ENCODE assay signal across 26 mouse cellular contexts in the genomic region with DNA sequence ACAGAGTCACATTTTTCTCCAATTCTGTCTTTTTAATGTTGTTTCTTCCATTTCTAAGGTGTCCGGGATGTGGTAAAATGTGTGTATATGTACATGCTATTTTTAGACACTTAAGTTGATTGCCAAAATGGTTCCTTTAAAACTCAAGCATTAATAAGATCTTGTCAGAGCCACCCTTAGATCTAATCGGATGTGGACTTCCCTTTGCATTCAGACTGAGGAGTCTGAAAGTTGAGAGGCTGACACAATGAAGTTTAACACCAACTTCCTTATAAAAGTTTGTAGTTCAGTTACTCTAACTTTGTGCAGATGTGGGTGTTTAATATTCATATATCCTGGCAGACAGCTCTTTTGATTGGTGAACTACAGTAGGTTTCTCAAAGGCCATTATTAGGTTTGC.
A peak's percentile ranks its signal among the peaks of the same experiment; 100 is the strongest.
DNase-seq lines count a peak whose midpoint lies in the region; ATAC-seq lines count a peak whose summit lies in the region.
"Had no signal": no experiment of that assay in that cellular context is flagged by ENCODE, and none has a peak within 500 bp of the region (broad histone marks: within the 10 kb centered on the region; RNA-seq: fewer than 3 reads in every experiment).

No protein-coding gene starts in this region.

- H3K27ac ChIP-seq in forebrain, embryonic 13.5 days: no peak overlapping the region
- H3K27ac ChIP-seq: embryonic facial prominence, embryonic 10.5 days; embryonic facial prominence, embryonic 12.5 days had no signal

- ATAC-seq in common myeloid progenitor, adult 5-6 weeks (replicated peaks; ENCODE audit: low read depth, poor library complexity, severe bottlenecking): peak; percentile 39; the same call in 1 of the 2 replicates
- ATAC-seq in hematopoietic stem cell, adult 5-6 weeks (replicated peaks in 1 of 2; ENCODE audit: insufficient read depth in 1 of 2, low FRiP score in 2 of 2, low TSS enrichment in 1 of 2, low read depth in 1 of 2, poor library complexity in 2 of 2, severe bottlenecking in 2 of 2): peak; percentile 45 to 47; a peak in 3 of 4 replicates
- ATAC-seq in megakaryocyte progenitor cell, adult 5-6 weeks (replicated peaks; ENCODE audit: poor library complexity): peak; percentile 58
- no peak for ATAC-seq in forebrain, embryonic 13.5 days
- ATAC-seq: activated CD4-positive, CD25-positive, alpha-beta regulatory T cell, adult 4 months; CD4-positive, CD25-positive, alpha-beta regulatory T cell, adult 4 months; forebrain, embryonic 14.5 days; forebrain, postnatal 0 days; Patski had no signal

- WGBS in forebrain, embryonic 13.5 days: 90% methylated on average over 2 of the region's 2 CpGs

- H3K9me3 ChIP-seq in forebrain, embryonic 13.5 days (replicated peaks): no peaks in the 10 kb centered on the region
- H3K9me3 ChIP-seq: embryonic facial prominence, embryonic 10.5 days; embryonic facial prominence, embryonic 12.5 days; G1E had no signal

- no peaks in the 10 kb centered on the region for H3K36me3 ChIP-seq in forebrain, embryonic 13.5 days (ENCODE audit: poor library complexity, severe bottlenecking)
- H3K36me3 ChIP-seq: embryonic facial prominence, embryonic 10.5 days; embryonic facial prominence, embryonic 12.5 days; G1E had no signal

- no peaks in the 10 kb centered on the region for H3K27me3 ChIP-seq in forebrain, embryonic 13.5 days
- H3K27me3 ChIP-seq: CH12.LX; embryonic facial prominence, embryonic 12.5 days; Patski had no signal

- no peak overlapping the region for H3K4me3 ChIP-seq in forebrain, embryonic 13.5 days
- H3K4me3 ChIP-seq: embryonic facial prominence, embryonic 10.5 days; embryonic facial prominence, embryonic 12.5 days had no signal

- peaks cover 5% of the 10 kb centered on the region; the same call in 1 of the 2 replicates for H3K4me1 ChIP-seq in forebrain, embryonic 13.5 days
- H3K4me1 ChIP-seq: embryonic facial prominence, embryonic 12.5 days had no signal

- no peak overlapping the region for H3K9ac ChIP-seq in forebrain, embryonic 13.5 days
- H3K9ac ChIP-seq: embryonic facial prominence, embryonic 12.5 days; forebrain, postnatal 0 days had no signal

- intact Hi-C loops in left cerebral cortex, postnatal 36 days (cut with DNase I): no loop called here

- peak; percentile 2 for DNase-seq in 416B (ENCODE audit: low read depth)
- no peak for DNase-seq in urinary bladder, postnatal 36 days (ENCODE audit: low spot score in 2 of 2)
- DNase-seq in left cerebral cortex, postnatal 36 days (ENCODE audit: low spot score in 2 of 2): no peak
- DNase-seq: adrenal gland, adult 2 months; adrenal gland, postnatal 10 days; adrenal gland, postnatal 25 days; B cell, adult 2 months; cerebellum, adult 11 months; cerebellum, adult 18-20 months; cerebellum, adult 8-10 months; cerebellum, adult 9-11 months; cerebellum, postnatal 14 days; cerebellum, postnatal 36 days; forebrain, postnatal 0 days had no signal

- H3K4me2 ChIP-seq in forebrain, embryonic 13.5 days: no peak overlapping the region
- H3K4me2 ChIP-seq: embryonic facial prominence, embryonic 12.5 days had no signal
